Mouse (Mus musculus) liver, embryonic 14.5 days (tissue): ENCODE data around the gene Reln.

ENCODE experiments used
- CTCF ChIP-seq: IDR thresholded peaks from 2 replicates; pipeline ENCODE4 v1.5.1; 2016; ENCODE audit warnings: antibody characterized with exemption, low read depth, control low read depth
- EP300 ChIP-seq: IDR thresholded peaks from 2 replicates; pipeline ENCODE4 v1.6.1; 2016; ENCODE audit warnings: antibody characterized with exemption, low read depth

DNA sequence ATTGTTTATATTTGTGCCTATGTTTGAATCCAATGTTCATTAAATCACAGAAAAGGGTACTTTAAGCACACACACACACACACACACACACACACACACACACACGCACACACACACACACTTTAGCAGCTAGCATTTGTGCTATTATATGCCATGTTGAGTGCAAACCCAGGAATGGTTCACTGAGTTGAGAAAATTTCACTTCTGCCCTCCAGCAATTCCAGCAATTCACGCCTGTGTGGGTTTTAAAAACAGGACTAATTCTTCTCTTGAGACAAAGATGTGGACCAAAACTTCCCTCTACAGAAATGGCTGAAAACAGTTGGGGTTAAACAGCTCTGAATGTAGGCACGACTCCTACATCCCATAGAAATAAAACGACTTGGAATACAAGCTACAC is 386.9 kb downstream of the Reln start:
- no peak for TF ChIP-seq CTCF
- no peak for TF ChIP-seq EP300
